Mouse (Mus musculus) kidney, adult 2 months (tissue): Measurements from ENCODE around the gene Vasp.

ENCODE experiments used
- CTCF ChIP-seq: fragments of 200-500 bp; conservative IDR thresholded peaks from 2 replicates; pipeline ENCODE4 v1.5.1; 2011; ENCODE audit warnings: low read depth, mild to moderate bottlenecking, control low read depth, low read length, moderate library complexity, mixed read lengths; ENCODE audit not compliant: insufficient read depth, insufficient read length
- POLR2A ChIP-seq: fragments of 200-500 bp; IDR thresholded peaks from one replicate; pipeline ENCODE4 v1.6.1; 2011; ENCODE audit warnings: low read depth, low read length, control low read depth

DNA sequence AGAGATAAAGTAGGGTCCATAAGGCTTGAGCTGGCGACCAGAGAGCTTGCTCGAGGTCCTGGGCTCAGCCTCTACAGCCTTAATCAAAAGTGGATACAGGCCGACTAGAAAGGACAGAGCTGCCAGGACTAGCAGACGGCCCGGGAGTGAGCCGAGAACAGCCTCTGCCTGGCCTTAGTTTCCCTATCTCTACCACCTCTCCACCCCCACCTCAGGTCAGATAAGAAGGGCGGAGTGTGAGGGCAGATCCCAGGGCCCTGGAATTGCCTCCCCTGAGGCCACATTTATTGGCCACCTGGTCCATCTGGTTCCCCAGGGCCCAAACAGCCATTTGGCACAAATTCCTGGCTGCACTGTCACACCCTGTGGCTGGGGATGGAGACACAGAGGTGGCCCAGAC is 6.5 kb downstream of the Vasp start:
- TF ChIP-seq POLR2A (no peak), CTCF (no peak)
